Mouse (Mus musculus) erythroblast, embryonic 14.5 days (primary cell): ENCODE data around the gene Egln1. TPM values are rescaled to one million over a fixed set of nuclear protein-coding genes. Genes with fewer than 3 reads are reported as not detected.

ENCODE experiments used
- H3K27me3 ChIP-seq: 2 replicates; pipeline ENCODE4 v1.6.1; 2012; ENCODE audit warnings: inconsistent platforms; ENCODE audit not compliant: control insufficient read depth
- H3K36me3 ChIP-seq: 2 replicates; pipeline ENCODE4 v1.6.1; 2012; ENCODE audit warnings: mild to moderate bottlenecking, inconsistent platforms; ENCODE audit not compliant: control insufficient read depth
- H3K4me1 ChIP-seq: 2 replicates; pipeline ENCODE4 v1.6.1; 2012; ENCODE audit warnings: inconsistent platforms; ENCODE audit not compliant: control insufficient read depth
- H3K4me3 ChIP-seq: replicated peaks from 2 replicates; pipeline ENCODE3; 2012; ENCODE audit warnings: moderate library complexity, mild to moderate bottlenecking, inconsistent platforms
- H3K9me3 ChIP-seq: 2 replicates; pipeline ENCODE4 v1.6.1; 2012; ENCODE audit warnings: low read length, inconsistent platforms, mixed read lengths; ENCODE audit not compliant: control insufficient read depth
- GATA1 ChIP-seq: IDR thresholded peaks from 2 replicates; pipeline ENCODE4 v1.6.1; 2012; ENCODE audit warnings: low read length, inconsistent platforms, mixed read lengths
- TAL1 ChIP-seq: IDR thresholded peaks from 3 replicates; pipeline ENCODE4 v1.6.1; 2012; ENCODE audit warnings: low read length, inconsistent platforms, mixed read lengths
- polyA plus RNA-seq: library from polyadenylated mRNA; stranded (reverse); fragments of >175 nt; gene quantifications from 2 replicates; pipeline ENCODE4 v1.2.3, GENCODE M21; 2012

The Egln1 gene
- polyA plus RNA-seq, 1 experiment, result 0.56 TPM

DNA sequence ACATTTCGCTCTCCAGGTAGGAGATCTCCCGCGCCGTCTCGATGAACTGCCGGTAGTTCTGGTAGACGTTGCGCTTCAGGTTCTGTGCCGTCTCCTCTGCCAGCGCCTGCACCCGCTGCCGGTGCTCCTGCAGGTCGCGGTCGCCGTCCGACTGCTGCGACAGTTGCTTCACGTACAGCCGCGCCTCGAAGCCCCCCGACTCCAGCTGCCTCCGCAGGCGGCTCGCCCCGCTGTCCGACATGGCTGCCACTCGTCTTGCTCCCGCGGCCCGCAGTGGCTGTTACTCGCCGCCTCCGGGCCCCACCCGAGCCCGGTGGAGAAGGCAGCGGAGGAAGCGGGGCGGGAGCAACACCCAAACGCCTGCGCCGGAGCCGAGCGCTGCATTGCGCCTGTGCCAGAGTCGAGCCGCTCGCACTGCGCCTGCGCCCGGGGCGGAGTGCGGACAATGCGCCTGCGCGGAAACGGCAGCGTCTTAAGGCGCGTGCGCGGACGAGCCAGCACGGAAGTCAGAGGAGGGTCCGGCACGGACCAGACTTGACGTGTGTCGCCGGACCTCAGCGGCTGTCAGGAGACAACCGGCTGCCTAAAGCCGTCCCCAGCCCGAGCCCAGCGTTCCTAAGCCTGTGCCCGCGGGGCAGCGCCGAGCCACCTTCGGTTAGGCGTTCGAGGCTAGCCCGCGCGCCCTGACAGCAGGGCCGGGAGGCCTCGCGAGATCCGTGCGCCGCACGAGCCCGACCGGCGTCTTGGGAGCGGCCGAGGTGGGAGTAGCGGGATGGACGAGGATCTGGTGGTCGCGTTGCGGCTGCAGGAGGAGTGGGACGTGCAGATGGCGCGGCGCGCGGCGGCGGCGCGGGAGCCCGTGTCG lies 51.5 kb downstream of the Egln1 start, which contains the start of the genes Exoc8 and Sprtn:
Gene Exoc8, minus strand, starts transcription at position 320 of the 865 bp plus-strand sequence.
Gene Sprtn, plus strand, starts transcription at position 501 of the 865 bp plus-strand sequence.
- H3K4me1 ChIP-seq, result peaks cover 55% of the 10 kb centered on the region
- peak within 1 kb of the TSS; percentile 86 for H3K4me3 ChIP-seq
- no peaks in the 10 kb centered on the region for H3K27me3 ChIP-seq
- H3K9me3 ChIP-seq, result no peaks in the 10 kb centered on the region
- peaks cover 77% of the 10 kb centered on the region for H3K36me3 ChIP-seq
- TF ChIP-seq GATA1, result no peak
- TF ChIP-seq TAL1, result no peak

- peak overlapping the region; percentile 86 for H3K4me3 ChIP-seq
- no peaks in the 10 kb centered on the region for H3K27me3 ChIP-seq
- TF ChIP-seq TAL1 (no peak), GATA1 (no peak)
- H3K36me3 ChIP-seq, result peaks cover 76% of the 10 kb centered on the region
- H3K9me3 ChIP-seq, result no peaks in the 10 kb centered on the region
- peaks cover 53% of the 10 kb centered on the region for H3K4me1 ChIP-seq
Observed at GRCm38 (mm10) chr8:124896632-124897385, 52.3 kb downstream of the Egln1 start.

DNA sequence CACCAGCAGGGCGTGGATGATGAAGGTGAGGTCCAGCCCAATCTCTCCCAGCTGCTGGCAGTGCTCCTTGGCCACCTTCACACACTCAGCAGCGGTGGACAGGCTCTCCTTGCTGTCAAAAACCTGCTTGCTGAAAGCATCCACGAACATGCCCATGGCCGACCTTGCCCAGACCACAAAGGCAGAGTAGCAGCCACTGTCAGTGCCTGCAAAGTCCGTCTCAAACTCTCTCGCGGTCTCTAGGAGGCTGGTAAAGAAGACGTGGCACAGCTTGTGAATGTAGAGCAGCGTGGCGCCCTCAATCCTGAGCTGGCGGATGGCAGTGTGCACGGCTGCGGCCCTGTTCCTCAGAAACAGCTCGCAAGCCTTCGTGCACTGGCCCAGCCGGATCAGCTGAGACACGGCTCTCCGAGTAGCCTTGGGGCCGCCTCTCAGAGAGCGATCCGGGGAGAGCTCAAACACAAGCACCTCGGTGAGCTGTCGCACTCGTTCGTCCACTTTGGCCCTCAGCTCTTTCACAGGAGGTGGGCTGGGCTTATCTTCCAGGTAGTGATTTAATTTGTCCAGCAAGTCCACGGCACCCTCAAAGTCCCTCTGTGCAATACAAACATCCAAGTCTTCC lies 53.0 kb downstream of the Egln1 start:
- Histone ChIP-seq H3K27me3 (no peaks in the 10 kb centered on the region), H3K36me3 (peaks cover 77% of the 10 kb centered on the region), H3K4me3 (peak overlapping the region; percentile 86), H3K4me1 (peaks cover 51% of the 10 kb centered on the region), H3K9me3 (no peaks in the 10 kb centered on the region)
- TF ChIP-seq TAL1 (no peak), GATA1 (no peak)

GRCm38 (mm10) chr8:124892596-124892995 lies 56.5 kb downstream of the Egln1 start:
- H3K4me3 ChIP-seq, result no peak overlapping the region
- H3K27me3 ChIP-seq, result no peaks in the 10 kb centered on the region
- peaks cover 7% of the 10 kb centered on the region for H3K9me3 ChIP-seq
- TF ChIP-seq GATA1, result no peak
- H3K36me3 ChIP-seq, result peaks cover 86% of the 10 kb centered on the region
- peaks cover 34% of the 10 kb centered on the region for H3K4me1 ChIP-seq

DNA sequence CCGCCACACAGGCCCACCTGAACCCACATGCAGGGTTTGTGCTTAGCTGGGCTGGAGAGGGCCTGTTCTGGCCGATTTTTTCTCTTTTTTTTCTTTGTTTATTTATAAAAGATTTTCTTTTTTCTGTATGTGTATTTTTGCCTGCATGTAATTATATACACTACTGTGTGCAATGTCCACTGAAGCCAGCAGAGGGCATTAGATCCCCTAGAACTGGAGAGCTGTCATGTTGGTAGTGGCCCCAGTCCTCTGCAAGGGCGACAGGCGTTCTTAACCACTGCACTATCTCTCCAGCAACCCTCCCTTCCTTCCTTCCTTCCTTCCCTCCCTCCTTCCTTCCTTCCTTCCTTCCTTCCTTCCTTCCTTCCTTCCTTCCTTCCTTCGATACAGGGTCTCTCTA lies 60.7 kb downstream of the Egln1 start:
- peaks cover 9% of the 10 kb centered on the region for H3K9me3 ChIP-seq
- TF ChIP-seq GATA1, result no peak
- no peak for TF ChIP-seq TAL1
- no peaks in the 10 kb centered on the region for H3K27me3 ChIP-seq
- H3K4me1 ChIP-seq, result peaks cover 5% of the 10 kb centered on the region
- H3K4me3 ChIP-seq, result no peak overlapping the region
- H3K36me3 ChIP-seq, result peaks cover 99% of the 10 kb centered on the region

GRCm38 (mm10) chr8:124878946-124879526 lies 70.1 kb downstream of the Egln1 start:
- Histone ChIP-seq H3K36me3 (peaks cover 97% of the 10 kb centered on the region), H3K4me1 (peaks cover 9% of the 10 kb centered on the region; the same call in 1 of the 2 replicates), H3K9me3 (no peaks in the 10 kb centered on the region), H3K27me3 (no peaks in the 10 kb centered on the region), H3K4me3 (no peak overlapping the region)
- TF ChIP-seq GATA1, result no peak
- no peak for TF ChIP-seq TAL1

DNA sequence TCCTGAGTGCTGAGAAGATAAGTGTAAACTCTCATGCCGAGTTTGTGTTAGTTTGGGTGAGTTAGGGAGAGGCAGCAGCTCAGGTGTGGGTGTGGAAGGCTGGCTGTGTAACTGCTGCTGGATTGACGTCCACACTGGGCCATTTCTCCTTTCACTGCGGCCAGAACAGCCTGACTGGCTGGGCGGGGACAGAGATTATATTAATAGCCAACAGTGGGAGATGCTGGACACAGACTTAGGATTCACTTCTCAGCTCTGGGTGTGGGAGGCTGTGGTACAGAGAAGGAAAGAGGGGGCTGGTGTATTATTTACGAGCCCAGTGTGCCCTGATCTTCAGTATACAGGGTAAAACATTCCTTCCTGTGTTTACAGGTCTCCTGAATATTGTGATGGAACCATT lies 71.0 kb downstream of the Egln1 start:
- Histone ChIP-seq H3K9me3 (no peaks in the 10 kb centered on the region), H3K4me3 (no peak overlapping the region), H3K36me3 (peaks cover 97% of the 10 kb centered on the region), H3K27me3 (no peaks in the 10 kb centered on the region), H3K4me1 (peaks cover 9% of the 10 kb centered on the region; the same call in 1 of the 2 replicates)
- TF ChIP-seq TAL1, result no peak
- no peak for TF ChIP-seq GATA1

- H3K27me3 ChIP-seq, result no peaks in the 10 kb centered on the region
- H3K36me3 ChIP-seq, result peaks cover 80% of the 10 kb centered on the region
- H3K9me3 ChIP-seq, result no peaks in the 10 kb centered on the region
- H3K4me3 ChIP-seq, result no peak overlapping the region
- TF ChIP-seq GATA1 (no peak), TAL1 (no peak)
- H3K4me1 ChIP-seq, result peaks cover 5% of the 10 kb centered on the region; the same call in 1 of the 2 replicates
Observed at GRCm38 (mm10) chr8:124872690-124873089, 76.4 kb downstream of the Egln1 start.

DNA sequence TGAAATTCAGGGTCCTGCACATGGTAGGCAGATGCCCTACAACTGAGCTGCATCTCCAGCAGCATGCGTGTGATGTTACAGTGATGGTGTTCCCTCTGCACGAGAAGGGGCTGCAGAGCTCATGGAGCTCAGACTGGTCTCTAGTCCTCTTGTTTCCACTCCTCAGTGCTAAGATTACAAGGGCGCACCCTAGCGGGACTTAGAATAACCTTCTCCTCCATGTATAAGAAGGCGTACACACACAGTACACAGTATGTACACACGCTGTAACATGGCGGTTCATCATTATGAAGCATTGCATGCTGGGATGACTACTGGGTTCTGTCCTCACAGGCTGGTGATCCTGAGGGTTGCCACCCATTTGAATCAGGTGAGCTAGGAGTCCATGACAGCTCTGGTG lies 77.0 kb downstream of the Egln1 start:
- Histone ChIP-seq H3K4me1 (peaks cover 10% of the 10 kb centered on the region), H3K27me3 (no peaks in the 10 kb centered on the region), H3K4me3 (no peak overlapping the region), H3K9me3 (no peaks in the 10 kb centered on the region), H3K36me3 (peaks cover 80% of the 10 kb centered on the region)
- TF ChIP-seq GATA1 (no peak), TAL1 (no peak)
